Mouse (Mus musculus) gastrocnemius, postnatal 4 days (tissue): ENCODE measurements at regions not wholly inside any gene's neighbourhood (a gene's known extent, or its start where the extent isn't known, plus 50 kb on each side); places are given as distances from the start of the nearest gene placed in this dataset.

Source experiments
- DNase-seq, 2 experiments: peaks; one replicate each; pipeline ENCODE4 v3.0.0; 2021 to 2022; ENCODE audit warnings: low spot score in 2 of 2, mixed read lengths in 2 of 2

DNA sequence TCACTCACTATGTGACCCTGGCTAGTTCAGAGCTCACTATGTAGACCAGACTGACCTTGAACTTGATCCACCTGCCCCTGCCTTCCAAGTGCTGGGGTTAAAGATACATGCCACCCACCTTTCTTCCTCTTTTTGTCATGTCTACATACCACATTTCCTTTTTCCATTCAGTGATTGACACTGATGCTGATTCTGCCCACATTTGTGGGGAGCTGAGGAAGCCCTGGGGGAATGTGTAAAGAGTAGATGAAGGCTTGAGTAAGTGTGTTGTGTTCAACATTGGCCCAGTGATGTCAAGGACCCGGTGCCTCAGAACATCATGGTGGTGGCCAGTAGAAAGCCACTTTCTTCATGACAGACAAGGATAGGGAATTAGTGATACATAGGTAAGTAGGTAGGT, 201.3 kb downstream of the Rpap3 start:
- DNase-seq, result no peak

DNA sequence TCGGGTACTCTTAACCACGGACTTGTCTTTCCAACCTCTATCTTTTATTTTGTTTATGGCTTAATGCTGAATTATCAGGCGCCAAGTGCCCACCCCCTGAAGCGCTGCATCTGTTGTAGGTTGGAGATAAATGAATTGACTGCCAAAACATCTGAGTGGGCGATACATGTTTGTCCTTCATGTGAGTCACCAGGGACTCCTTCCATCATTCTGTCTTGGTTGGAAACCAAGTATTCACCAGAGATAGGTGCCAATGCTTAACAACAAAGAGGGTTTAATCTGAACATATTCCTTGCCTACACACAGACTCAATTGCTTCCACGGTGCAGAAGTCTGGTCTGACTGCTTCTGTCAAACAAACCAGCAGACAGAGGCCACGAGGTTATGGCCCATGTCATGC, 203.6 kb downstream of the Rpap3 start:
- no peak for DNase-seq

DNA sequence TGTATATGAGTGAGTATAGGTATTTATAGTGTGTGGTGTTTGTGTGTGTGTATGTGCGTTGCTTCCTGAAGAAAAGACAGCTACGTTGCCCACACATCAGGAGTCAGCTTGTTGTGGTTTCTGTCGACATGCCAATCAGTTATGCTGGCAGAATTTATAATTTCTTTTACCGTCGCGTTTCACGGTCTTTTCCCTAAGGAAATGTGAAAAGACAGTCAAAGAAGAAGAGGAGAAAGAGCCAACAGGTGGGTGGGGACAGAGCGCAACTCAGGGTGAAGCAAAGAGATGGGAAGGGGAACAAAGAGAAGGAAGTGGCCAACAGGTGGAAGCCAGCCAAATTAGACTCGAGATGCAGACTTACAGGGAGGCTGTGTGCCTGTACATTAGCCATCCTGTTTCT, 204.2 kb downstream of the Rpap3 start:
- no peak for DNase-seq

DNA sequence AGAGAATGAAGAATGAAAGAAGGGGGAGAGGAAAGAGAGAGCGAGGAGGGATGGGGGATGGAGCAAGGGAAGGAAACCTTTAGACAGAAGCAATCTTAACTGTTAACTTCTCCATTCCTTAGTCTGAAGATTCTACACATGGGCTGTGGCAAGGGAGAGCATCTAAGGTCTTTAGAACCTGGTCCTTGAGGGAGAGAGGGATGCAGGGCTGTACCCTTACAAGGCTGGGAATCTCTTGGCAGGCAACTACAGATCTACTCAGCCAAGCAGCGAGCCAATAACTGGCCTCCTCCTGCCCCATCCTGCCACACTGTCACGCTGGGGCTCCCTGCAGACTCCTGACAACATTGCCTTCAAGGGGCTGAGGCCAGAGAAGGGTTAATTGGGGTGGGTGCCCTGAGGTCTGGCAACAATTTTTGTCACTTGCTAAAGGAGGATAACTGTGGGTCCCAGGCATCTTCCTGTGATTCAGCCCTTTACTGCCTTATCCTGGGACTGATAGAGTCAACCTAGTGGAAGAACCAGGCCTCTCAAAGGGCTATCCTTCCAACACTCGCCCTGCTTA, 205.7 kb downstream of the Rpap3 start:
- no peak for DNase-seq

DNA sequence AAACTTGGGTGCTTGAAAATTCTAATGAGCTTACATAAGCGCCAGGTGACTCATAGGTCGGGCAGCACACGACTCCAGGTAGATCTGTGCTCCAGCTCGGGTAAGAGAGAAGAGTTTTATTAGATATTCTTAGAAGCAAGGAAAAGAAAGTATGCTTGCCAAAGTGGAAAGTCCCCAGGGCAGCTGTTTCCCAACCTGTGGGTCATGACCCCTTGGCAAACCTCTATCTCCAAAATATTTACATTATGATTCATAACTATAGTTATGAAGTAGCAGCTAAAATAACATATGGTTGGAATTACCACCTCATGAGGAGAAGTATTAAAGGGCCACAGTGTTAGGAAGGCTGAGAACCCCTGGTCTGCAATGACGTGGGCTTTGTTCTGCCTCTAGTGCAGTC, 206.4 kb downstream of the Rpap3 start:
- DNase-seq, result no peak

DNA sequence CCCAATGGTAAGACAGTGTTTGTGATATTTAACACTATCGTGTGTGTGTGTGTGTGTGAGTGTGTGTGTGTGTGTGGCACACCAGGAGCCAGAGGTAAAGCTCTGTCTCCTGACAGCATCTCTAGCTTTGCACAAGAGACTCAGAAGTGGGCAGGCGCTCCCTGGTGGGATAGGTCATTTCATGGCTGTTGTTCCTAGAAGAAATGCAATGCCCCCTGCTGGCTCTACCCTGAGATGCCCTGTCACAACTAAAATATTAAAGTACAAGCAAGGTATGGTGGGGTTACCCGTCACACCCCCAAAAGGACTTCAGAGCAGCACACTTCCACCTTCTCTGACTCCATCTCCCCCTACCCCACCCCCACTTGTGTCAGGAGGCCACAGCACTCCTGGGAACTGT, 207.2 kb downstream of the Rpap3 start:
- DNase-seq, result no peak

DNA sequence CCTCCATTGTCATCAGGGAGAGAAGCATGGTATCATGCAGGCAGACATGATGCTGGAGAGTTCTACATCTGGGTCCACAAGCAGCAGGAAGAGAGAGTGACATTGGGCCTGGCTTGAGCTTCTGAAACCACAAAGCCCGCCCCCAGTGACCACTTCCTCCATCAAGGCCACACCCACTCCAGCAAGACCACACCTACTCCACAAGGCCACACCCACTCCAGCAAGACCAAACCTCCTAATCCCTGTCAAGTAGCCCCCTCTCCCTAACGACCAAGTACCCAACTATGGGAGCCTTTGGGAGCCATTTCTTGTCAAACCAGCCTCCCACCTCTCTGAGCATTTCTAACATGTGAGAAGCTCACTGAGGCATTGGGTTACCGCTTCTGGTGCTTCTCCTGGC, 209.6 kb downstream of the Rpap3 start:
- DNase-seq, result no peak

DNA sequence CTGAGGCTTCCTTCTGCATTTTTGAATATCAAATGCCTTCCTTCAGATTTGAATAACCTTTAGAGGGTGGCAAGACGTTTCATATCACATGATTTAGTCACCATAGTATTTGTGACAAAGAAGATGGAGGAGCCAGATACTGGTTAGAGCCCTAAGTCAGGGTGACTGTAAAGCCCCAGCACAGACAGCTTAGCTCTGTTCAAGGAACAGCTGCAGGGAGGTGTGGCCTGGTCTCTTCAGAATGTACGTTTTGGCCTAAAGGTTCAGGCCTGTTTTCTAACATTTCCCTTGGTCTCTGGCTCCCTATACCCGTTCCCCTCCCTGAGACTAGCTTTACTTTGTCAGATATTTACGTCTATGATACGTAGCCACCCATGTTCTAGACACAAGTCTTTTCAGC, 212.3 kb downstream of the Rpap3 start:
- DNase-seq, result no peak

DNA sequence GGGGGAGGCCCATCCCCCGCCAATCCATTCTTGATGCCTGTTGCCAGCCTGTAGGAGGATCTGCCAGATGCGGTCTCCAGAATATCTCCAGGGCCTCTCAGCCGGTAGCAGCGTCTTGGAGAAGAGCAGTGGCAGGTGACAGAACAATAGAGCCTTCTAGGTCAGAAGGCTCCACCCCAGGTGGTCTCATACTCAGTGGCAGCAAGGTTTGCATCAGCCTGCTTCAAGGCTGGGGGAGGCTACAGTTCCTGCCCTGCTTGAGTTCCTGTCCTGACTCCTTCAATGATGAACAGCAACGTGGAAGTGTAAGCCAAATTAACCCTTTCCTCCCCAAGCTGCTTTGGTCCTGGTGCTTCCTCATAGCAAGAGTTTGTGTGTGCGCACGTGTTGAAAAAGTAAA, 213.8 kb downstream of the Rpap3 start:
- no peak for DNase-seq

DNA sequence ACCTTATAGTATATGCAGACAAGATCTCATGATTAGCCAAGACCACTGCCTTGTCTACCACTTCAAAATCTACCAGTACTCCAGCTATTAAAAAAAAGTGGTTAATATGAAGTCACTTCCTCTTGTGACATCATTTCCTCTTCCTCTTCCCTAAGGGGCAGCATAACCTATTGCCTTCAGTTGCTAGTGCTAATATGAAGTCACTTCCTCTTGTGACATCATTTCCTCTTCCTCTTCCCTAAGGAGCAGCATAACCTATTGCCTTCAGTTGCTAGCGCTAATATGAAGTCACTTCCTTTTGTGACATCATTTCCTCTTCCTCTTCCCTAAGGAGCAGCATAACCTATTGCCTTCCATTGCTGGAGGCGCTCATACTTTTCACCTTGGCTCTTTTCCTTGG, 218.2 kb downstream of the Rpap3 start:
- no peak for DNase-seq

DNA sequence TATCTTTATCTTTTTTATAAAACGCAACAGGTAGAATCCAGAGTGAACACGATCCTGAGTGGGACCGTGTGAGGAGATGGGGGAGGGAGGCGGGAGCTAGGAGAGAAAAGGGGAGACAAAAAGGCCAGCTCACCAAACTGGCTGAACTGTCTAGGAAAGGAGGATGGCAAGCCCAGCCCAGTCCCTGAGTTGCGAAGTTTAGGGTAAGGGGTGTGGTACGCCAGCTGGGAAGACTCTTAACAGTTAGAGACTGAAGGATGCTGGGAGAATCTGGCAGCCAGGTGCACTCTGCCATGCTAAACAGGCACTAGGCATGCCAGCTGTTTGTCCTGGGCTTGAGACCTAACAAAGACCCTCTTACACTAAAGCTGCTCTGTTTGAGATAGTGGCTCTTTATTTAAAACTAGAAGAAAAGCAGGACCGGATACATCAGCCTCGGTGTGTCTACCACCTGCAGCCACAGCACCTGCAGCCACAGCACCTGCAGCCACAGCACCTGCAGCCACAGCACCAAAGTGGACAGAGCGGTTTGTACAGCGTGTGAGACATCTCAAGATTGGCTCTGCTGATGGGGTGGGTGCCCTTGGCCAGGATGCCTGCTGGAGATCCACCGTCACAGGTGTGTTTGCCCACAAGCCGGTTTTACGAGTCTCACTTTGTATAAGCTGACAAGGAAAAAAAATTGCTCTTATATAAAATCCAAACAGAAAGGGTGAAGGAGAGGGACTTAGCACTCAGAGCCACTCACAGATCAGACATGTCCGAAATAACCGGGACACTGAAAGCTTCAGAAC, 225.1 kb upstream of the Amigo2 start:
- DNase-seq, result peak in 1 of 2 experiments; percentile 13

DNA sequence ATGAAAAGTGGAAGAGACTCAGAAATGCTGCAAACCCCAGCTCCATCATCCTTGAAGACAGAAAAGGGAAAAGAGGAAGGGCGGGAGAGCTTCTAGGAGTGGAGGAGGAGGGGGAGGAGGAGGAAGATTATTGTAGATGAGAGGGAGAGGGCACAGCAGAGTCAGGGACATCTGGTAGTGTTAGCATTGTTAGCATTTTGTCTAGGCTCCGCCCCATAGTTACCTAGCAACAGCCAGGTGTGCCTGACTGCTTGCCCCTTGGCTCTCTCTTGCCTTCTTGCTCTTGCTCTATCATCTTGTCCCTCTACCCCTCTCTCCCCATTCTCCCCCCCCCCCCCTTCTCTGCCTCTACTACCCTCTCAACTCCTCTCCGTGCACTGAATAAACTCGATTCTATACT, 224.4 kb upstream of the Amigo2 start:
- DNase-seq, result peak in 1 of 2 experiments; percentile 4

DNA sequence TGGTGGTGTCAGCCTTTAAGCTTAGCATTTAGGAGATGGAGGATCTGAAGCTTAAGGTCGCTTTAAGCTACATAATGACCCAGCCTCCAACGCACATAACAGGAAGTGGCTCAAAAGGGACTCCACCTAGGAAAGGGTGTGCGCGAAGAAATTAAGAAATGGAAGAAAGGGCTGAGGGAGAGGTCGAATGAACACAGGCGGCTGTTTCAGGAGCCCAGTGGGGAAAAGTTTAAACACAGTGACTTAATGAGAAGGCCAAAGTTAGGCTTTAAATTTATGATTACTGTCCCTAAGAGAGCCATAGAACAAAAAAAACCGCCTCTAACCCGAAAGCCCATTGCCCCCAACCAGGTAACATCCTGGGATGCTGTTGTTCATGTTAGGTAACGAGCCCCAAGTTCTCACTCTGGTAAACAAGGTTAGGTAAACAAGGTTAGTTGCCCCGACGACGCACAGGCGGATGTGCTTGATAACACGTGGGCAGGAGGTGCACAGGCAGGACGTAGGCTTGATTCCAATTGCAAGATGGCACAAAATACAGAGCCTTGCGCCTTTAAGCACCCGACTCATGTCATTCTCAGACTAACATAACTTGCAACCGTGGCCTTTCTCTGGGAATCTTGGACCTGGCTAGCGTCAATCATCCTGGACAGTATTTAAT, 222.7 kb upstream of the Amigo2 start:
- peak in 1 of 2 experiments; percentile 12 for DNase-seq

DNA sequence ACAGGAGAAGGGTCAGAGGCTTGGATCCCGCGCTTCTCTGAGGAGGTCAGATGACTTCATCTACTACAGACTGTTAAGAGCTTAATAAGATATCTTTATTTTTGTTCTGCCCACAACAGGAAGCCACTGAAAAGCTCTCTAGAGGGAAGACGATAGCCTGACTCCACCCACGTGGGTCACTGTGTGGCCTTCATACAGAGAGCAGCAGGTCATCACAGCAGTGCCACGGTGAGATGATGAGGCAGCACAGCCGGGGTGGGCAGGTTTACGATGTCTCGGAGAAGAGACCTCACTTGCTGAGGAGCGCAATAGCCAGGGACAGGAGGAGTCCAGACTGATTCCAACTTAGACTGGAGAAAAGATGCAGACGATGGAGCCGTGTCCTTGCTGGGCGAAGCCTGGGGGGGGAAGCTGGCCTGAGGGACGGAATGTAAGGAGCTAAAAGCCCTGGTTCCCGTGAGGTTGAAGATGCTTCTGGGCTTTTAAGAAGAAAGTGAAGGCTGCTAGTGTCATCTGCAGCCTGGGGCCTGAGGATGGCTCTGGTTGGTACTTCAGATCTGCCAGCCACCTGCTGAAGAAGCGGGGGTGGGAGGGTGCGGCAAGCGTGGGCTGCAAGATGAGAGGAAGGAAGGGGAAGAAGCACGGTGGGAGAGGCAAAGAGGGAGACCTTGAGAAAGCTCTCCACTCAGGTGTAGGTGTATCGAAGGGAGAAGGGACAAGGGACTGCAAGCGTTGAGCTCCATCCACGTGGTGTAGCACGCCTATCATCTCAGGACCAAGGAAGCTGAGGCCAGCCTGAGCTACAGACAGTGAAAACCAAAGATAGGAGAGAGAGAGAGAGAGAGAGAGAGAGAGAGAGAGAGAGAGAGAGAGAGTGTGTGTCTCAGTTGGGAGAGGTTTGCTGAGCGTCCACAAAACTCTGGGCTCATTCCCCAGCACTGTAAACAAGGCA, 221.9 kb upstream of the Amigo2 start:
- DNase-seq, result peak in 1 of 2 experiments; percentile 13

DNA sequence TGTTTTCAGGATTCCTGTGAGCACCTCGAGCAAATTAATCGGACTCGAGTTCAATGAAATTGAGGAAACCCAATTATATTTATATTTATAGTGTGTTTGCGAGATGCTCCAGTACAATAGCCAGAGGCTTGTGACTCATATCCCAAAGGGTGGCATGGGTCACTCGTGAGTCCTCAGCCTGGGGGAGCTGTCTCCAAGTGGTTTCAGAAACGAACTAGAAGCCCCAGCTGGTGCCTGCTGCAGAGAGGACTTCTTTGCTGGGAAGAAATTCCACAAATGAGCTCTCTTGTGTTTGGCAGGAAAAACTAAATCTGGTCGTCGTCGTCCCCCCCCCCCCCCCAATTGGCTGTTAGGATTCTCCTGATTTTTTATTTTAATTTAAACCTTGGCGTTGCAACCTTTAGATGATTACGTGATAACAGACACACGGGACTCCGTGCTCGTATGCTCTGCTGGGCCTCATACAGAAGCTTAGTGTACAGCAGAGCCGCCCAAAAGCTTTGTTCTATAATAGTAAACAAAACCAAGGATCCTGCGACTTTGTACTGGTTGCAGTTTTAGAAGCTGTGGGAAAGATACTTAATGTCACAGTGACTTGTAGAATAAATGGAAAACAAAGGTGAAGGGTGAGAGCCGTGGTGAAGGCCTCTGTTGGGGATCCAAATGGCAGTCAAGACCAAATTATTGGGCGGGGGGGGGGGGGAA, 220.8 kb upstream of the Amigo2 start:
- peak in 1 of 2 experiments; percentile 9 for DNase-seq

DNA sequence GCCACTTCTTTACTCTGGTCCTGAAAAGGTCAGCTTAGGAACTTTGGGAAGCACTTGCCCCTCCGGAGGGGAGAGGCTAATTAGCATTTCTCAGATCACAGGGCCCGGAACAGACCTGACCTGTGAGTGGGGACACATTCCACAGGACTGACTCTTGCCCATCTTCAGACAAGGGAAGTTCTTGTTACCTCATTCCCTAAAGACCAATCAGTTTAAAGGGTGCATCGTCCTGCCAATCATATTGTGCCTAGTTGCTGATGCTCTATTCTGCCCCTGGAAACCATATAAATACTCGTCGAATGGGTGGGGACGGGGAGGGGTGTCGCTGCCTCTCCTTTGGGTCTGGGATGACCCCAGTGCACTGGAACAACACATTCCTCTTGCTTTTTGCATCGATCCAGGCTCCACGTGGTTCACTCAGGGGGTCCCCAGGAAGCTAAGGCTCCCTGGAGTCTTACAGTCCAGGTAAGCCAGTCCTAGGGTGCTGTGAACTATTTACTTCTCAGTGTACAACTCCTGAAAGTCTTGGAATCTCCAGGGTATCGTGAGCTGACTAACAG, 219.9 kb upstream of the Amigo2 start:
- DNase-seq, result peak in 1 of 2 experiments; percentile 6

DNA sequence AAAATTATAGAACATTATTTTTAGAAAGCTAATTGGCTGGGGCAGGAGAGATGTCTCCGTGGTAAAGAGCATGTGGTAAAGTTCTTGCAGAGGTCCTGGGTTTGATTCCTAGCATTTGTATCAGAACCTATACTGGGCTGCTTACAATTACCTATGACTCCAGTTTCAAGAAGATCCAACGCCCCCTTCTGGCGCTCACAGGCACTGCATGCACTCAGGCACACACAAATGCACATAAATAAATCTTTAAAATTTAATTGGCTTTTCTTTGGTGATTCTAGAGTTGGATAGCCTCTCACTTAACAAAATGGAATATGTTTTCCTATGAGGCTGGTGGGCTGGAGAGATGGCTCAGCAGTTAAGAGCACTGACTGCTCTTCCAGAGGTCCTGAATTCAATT, 219.0 kb upstream of the Amigo2 start:
- DNase-seq, result peak in 1 of 2 experiments; percentile 9

DNA sequence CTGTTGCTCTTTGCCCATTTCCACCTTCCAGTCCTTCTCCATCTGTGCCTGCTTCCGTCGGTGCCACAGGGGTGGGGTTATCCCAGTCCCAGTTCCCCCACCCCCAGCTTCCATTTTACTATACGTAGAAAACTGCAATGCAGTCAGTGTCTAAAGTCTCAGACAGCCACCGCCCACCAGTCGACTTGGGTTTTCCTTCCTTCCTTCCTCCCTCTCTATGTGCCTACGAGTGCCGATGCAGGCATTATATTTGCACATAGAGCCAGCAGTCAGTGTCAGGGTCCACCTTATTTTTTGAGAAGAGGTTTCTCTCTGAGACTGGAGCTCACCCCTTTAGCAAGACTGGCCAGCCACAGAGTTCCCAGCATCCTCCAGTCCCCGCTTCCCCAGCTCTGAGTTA, 218.3 kb upstream of the Amigo2 start:
- DNase-seq, result peak in 1 of 2 experiments; percentile 11

DNA sequence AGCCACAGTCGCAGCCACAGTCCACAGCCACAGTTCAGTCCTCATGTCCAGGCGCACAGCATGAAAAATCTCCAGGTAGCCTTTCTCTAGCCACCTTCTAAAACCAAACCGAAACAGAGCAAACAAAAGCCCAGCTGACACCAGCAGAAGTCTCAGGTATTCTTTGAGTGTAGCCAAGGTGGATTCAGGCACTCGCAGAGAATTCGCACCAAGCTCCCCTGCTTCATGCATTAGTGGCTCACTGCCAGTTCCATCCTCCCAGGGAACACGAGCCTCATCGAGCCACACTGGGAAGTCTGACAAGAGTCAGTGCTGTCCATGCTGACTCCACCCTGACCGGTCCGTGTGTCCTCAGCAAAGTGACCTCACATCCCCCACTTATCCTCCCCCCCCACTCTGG, 217.7 kb upstream of the Amigo2 start:
- peak; percentile 15 to 31 for DNase-seq

DNA sequence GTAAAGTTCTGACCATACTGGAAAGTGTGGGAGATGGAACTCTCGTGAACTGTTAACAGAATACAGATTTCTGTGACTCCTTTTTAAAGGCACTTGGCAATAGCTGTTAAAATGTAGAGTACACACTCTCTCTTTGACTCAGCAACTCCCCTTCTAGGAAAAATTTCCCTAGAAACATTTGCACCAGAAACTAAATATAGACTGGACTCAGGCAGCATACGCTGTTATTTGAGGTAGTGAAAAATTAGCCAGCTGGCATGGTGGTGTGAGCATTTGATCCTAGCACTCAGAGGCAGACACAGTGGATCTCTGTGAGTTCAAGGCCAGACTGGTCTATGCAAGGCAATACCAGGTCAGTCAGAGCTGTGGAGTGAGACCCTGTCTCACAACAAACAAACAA, 215.5 kb upstream of the Amigo2 start:
- no peak for DNase-seq
